Mouse (Mus musculus): ENCODE results near the gene Stxbp1. TPM values are rescaled to one million over a fixed set of nuclear protein-coding genes. Genes with fewer than 3 reads are reported as not detected.

Stxbp1 gene
- total RNA-seq, 2 experiments from 2014 or later, result 10.5 to 18.5 TPM

DNA sequence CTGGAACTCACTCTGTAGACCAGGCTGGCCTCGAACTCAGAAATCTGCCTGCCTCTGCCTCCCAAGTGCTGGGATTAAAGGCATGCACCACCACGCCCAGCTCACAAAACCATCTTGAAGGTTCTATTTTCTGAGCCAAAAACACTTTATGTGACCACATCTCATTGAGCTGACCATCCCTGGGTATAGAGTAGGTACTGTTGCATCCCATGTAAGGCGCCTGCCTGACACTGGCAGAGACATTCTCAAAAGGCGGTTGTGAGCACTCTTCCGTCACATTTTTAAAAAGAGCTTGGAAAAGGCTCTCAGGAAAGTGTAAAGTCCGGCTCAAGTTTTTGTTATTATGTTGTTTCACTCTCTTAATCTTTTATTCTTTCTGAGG is 90.4 kb downstream of the Stxbp1 start:
- DNase-seq, result no peak

DNA sequence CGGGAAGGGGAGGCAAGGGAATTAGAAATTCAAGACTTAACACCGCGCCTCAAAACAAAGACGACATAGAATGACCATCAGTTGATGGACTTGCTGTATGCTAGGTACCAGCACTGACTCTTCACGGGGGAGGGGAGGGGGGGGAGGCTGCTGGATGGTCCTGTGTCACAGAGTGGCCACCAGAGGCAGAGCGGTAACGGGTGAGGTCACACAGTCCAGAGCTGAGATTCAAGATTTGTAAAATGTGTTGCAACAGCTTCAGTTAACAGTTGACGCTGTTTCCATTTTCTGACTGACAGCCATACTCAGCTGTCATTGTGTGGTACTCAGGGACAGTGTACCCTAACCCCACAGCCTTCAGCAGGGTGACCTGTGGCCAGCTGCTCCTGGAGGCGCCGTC is 94.9 kb downstream of the Stxbp1 start:
- DNase-seq, result no peak

DNA sequence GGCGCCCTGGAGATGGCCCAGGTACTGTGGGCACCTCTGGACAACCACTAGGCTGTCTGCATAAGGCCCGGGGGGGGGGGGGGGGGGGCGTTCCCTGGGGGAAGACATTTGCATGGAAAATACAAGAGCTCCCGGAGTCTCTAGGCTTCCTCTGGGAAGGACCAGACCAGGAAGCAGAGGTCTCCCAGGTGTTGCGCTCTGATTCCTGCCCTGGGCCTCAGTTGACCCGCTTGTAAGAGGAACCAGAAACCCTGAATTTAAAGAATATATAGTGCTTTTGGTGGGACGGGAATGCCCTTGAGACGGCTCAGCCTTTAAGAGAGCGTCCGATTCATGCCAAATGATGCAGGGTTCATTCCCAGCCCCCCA is 95.4 kb downstream of the Stxbp1 start:
- DNase-seq, result no peak

DNA sequence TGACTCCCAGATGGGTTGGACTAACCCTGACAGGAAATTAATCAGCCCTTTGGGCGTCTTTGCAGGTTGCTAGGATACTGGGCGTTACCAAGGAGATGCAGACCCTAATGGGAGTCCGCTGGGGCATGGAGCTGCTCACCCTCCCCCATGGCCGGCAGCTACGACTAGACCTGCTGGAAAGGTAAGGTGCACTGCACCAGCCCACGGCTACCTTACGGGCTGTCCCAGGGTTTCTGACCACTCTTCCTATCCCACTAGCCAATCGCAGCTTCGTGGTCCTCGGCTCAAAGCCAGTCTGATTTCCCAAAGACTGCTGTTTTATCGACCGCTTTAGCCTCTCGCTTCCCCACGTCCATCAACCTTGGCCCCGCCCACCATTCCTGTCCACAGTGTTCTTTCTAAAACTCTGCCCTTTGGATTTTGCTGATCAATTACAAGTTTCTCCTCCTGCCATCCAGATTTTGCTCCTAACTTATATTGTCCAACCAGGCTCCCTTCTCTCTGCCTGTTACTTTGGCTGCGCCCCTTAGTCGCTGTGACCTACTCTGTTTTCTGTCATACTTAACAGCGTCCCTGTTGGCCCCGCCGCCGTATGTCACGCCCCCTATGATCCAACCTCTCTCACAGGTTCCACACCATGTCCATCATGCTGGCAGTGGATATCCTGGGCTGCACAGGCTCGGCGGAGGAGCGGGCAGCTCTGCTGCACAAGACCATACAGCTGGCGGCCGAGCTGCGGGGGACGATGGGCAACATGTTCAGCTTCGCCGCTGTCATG is 96.0 kb downstream of the Stxbp1 start:
- no peak for DNase-seq

DNA sequence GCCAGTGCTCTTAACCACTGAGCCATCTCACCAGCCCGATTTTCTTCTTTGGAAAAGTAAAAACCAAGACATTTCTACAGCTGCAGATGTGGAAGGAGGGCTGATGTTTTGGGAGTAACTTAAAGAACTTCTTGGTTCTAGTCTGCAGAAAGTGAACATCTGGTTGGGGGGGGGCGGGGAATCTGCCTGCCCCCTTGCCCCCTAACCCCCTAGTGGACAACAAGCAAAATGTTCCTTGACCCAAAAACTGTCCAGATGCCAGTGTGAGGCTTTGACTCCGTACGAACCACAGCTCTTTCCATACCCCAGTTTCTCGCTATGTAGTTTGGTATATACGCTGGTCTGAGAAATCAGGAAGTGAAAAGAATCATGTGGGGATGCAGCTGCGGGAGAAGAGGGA is 96.8 kb downstream of the Stxbp1 start:
- no peak for DNase-seq

DNA sequence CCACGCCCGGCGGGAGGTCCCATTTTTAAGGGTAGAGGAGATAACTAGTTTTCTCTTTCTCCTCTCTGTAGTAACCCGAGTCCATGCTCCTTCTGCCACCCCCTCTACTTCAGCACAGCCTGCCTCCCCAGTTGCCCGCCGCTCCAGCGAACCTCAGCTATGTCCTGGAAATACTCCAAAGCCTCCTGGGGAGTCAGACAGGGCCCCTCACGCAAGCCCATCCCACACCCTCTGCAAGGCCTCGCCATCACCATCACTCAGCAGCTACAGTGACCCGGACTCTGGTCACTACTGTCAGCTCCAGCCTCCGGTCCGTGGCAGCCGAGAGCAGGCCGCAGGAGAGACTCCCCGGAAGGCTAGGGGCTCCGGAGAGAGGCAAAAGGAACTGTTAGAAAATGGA is 98.0 kb downstream of the Stxbp1 start:
- no peak for DNase-seq

DNA sequence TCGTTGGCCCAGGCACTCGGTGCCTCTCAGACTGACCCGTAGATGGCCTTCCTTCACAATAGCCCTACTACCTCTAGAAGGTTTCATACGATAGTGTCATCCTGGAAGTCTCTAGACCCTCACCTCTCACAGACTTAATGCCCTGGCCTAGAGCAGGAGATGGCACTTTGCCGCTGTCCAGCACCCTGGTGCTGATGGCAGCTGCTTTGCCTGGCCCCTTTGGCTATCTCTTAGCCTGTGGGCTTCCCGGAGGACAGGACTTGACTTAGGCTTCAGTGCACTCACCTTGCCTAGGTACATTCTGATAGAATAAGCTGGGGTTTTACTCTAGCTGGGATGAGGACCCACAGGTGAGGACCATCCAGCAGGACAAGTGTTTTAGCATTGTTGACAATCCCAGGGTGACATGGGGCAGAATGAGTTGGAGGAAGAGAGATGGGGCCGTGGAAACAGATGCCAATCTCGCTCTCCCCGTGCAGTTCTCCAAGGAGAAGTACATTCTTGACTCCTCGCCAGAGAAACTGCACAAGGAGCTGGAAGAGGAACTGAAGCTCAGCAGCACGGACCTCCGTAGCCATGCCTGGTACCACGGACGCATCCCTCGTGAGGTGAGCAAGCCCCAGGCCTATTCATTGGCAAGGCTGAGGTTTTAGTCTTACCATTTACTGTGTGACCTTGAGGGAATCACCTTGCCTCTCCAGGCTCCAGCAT is 102.6 kb downstream of the Stxbp1 start:
- no peak for DNase-seq

DNA sequence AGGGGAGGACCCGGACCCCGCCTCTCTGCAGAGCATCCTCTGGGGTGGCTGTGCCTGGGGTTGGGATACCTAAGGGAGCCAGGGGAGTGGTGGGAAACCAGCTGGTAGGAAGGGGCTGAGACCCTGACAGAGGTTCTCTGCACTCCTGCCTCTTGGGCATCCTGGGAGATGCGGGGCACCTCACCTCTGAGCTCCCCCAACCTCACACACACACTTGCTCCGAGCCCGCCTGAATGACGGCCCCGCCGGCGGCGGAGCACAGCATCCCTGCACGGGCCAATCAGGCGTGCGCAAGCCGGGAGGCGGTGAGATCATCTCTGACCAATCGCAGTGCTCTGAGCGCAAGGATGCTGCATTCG is 104.9 kb downstream of the Stxbp1 start:
- DNase-seq, result no peak

DNA sequence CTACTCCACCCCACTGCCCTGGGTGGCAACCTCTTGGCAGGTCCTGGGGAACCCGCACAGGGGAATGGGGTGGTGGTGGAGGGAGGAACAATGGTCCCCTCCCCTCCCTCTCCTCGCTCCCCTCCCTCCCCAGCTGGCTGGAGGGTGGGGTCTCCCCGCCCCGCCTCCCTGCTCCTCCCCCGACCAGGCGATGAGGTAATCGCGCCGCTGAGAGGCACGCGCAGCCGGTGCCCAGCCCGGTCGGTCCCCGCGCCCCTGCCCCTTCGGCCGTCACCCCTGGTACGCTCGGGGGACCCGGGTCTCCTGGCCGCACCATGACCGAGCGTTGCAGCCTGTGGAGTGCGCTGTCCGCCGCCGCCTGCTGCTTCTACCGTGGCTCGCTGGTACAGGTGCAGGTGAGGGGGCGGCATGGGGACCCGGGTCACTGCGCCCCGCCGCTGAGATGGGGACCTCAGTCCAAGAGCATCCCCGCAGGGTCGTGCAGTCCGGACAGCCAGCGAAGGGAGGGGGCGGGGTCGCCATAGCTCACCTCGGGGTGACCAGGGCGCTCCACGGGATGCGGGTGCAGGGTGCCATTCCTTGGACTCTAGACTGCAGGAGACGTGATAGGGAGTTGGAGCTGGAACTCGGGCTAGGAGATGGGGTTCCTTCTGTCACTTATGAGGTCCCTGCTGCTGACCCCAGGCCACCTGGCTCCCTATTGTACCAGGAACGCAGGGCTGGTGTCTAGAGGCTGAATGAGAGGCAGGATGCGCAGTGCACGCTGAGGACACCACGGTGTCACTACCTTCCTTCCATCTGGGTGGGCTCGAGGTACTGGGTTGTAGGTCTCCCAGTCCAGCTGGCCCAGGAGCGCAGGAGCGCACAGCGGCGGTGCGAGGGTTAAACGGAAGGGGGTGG is 105.5 kb downstream of the Stxbp1 start:
- peak; percentile 37 for DNase-seq

DNA sequence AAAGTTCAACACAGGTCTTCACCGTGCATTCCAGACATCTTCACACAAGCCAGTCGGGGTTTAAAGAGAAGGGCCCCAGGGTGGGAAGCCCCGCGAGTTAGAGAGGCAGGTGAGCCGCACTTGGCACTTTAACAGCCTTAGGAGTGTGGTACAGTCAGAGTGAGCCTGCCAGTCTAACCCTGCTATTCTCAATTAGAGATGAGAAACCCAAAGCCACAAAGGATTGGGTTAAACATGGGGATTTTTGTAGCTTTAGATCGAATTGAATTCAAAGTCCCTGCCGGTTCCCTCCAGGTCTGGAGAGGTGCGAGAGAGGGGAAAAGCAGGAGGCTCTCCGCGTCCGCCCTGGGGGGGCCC is 106.2 kb downstream of the Stxbp1 start, which contains the start of gene 6330409D20Rik:
TSS of gene 6330409D20Rik (minus strand) at position 101 of the 357 bp plus-strand sequence.
- DNase-seq, result no peak

DNA sequence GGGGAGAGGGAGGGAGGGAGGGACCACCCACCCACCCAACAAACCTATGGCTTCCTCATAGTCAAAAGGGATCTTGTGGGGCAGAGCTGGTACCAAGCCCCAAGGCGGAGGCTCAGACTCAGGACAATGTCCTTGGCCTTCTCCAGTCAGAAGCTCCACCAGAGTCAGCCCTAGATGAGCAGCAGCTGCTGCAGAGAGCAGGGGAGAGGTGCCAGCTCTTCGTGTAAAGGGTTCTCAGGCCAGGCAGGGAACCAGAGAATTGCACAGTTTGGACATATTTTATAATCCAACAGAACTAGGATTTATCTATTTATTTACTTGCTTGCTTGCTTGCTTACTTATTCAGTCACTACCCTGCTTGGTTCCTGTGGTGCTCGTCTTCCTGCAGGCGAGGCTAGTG is 107.7 kb downstream of the Stxbp1 start:
- no peak for DNase-seq

Other genes with a start within 250 kb of the Stxbp1 start
- 10 to 100 TPM; 59.7 to 66.0 TPM for gene St6galnac6, start 247.5 kb downstream of the Stxbp1 start, total RNA-seq (2021)
- gene Ak1, start 225.5 kb downstream of the Stxbp1 start, total RNA-seq (2021), result 1,000 to 10,000 TPM; 1,275 to 1,593 TPM
- 10 to 100 TPM; 49.5 to 54.7 TPM for gene Eng, start 200.7 kb downstream of the Stxbp1 start, total RNA-seq (2021)
- 10 to 100 TPM; 10.5 to 15.6 TPM for gene Fpgs, start 143.1 kb downstream of the Stxbp1 start, total RNA-seq (2021)
- gene Cdk9, start 134.2 kb downstream of the Stxbp1 start, total RNA-seq (2021), result 10 to 100 TPM; 29.5 to 35.2 TPM
- 10 to 100 TPM; 13.2 to 16.6 TPM for gene Sh2d3c, start 126.2 kb downstream of the Stxbp1 start, total RNA-seq (2021)
- not detected for gene 6330409D20Rik, start 106.2 kb downstream of the Stxbp1 start, total RNA-seq (2021)
- 10 to 100 TPM; 12.7 to 13.7 TPM for gene Tor2a, start 90.0 kb downstream of the Stxbp1 start, total RNA-seq (2021)
- under 1 TPM in 1 of 2 experiments, not detected in 1; 0.11 TPM for gene Ttc16, start 71.6 kb downstream of the Stxbp1 start, total RNA-seq (2021)
- gene Ptrh1, start 71.5 kb downstream of the Stxbp1 start, total RNA-seq (2021), result 1 to 10 TPM; 2.3 to 2.7 TPM
- not detected for gene Cfap157, start 62.8 kb downstream of the Stxbp1 start, total RNA-seq (2021)
- 10 to 100 TPM; 16.5 to 22.5 TPM for gene Fam129b, start 28.9 kb upstream of the Stxbp1 start, total RNA-seq (2021)
- gene Rpl12, start 114.3 kb upstream of the Stxbp1 start, total RNA-seq (2021), result 100 to 1,000 TPM; 156 to 177 TPM
- gene Lrsam1, start 114.4 kb upstream of the Stxbp1 start, total RNA-seq (2021), result 10 to 100 TPM in 1 of 2 experiments, 1 to 10 TPM in 1; 9.9 to 12.9 TPM
- gene Slc2a8, start 134.8 kb upstream of the Stxbp1 start, total RNA-seq (2021), result 1 to 10 TPM; 7.2 to 7.6 TPM